Mouse (Mus musculus) c-Kit-positive CD71-positive TER-119-negative erythroid progenitor cells, embryonic 14.5 days (primary cell): Measurements from ENCODE around the gene Slc27a4.
"Not testable (repeated sequence)": the region's sequence is repeated elsewhere in the genome, so short reads cannot be mapped to it uniquely, and the experiment has no call there.

Experiments used
- DNase-seq: peaks from one replicate; pipeline ENCODE4 v3.0.0-alpha.2; 2013; ENCODE audit warnings: low read depth

Gene Slc27a4

GRCm38 (mm10) chr2:29802075-29802826, at the start of gene Slc27a4:
TSS of gene Slc27a4 (plus strand) at chr2:29802634.
- DNase-seq, result peak; percentile 85

- DNase-seq, result no peak
Measured at GRCm38 (mm10) chr2:29755693-29756092, 46.7 kb upstream of the Slc27a4 start.

GRCm38 (mm10) chr2:29764831-29765230, 37.6 kb upstream of the Slc27a4 start:
- DNase-seq, result peak; percentile 53

- DNase-seq, result no peak
Measured at GRCm38 (mm10) chr2:29767976-29768709, 34.3 kb upstream of the Slc27a4 start.

DNA sequence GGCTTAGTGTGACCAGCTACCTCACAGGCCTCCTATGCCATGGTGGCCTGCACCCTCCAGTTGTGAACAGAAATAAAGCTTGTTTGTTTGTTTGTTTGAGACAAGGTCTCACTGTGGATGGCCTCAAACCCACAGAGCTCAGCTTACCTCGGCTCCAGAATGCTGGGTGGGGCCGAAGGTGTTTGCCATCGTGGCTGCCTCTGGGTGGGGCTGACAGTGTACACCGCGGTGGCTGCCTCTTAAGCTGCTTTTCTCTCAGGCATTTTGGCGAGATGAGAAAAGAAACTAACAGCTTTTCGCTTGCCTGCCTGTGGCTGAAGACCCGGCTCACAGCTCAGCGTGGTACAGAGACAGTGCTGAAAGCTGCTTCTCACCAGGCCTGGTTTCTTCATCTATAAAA, 33.5 kb upstream of the Slc27a4 start:
- DNase-seq, result no peak

- no peak for DNase-seq
Measured at GRCm38 (mm10) chr2:29770162-29770561, 32.3 kb upstream of the Slc27a4 start.

DNA sequence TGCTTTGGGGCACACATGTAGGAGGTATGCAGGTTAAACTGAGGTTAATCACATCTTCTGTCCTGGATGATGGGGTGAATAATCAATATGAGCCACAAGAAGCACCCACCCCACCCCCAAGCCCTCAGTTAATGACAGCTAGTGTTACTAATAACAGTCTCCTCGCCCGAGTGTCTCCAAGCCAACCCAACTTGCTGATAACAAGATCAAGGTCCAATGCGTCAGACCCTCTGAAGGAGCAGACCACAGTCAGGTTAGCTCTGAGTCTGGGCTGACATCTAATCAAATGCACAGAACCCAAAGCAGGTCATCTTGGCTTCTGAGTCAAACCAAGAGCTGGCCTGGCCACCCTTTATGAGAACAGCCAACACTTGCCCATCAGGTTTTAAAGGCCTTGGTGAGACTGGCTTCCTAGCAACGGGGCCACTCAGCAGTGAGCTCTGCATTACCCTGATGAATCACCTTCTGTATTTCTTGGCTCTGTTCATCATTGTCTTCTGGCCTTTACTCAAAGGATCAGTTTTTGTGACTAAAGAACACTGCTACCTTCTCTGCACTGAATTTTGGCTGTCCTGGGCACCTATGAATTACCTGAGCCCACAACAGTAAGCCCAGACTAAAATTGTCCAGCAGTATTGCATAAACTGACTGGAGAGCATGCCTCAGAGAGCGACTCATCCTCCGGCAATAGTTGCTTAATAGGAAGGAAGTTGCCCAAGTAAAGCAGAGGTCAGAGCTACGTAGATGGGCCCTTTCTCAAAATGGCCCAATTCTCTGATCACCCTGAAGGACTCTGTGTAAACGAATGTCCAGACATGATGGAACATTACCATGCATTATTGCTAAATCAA, 30.6 kb upstream of the Slc27a4 start:
- DNase-seq, result no peak

DNA sequence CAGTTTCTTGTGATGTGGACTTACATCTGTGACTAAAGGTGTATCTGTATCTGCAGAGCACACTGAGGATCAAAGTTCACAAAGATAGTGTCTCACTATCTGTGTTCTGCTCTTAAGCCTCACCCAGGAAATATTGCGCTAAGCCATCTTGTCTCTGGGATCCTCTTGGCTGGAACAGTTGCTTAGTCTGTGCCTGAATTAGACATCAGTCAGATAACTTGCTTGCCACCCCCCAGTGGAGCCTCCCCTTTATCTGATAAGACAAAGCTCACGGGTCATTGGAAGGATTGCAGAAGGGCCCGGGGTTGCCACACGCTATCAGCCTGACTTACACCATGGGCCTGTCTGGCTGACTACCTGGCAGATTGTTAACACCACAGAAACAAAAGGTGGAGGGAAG, 29.1 kb upstream of the Slc27a4 start:
- no peak for DNase-seq

- DNase-seq, result not testable (repeated sequence)
Measured at GRCm38 (mm10) chr2:29781256-29781655, 21.2 kb upstream of the Slc27a4 start.

DNA sequence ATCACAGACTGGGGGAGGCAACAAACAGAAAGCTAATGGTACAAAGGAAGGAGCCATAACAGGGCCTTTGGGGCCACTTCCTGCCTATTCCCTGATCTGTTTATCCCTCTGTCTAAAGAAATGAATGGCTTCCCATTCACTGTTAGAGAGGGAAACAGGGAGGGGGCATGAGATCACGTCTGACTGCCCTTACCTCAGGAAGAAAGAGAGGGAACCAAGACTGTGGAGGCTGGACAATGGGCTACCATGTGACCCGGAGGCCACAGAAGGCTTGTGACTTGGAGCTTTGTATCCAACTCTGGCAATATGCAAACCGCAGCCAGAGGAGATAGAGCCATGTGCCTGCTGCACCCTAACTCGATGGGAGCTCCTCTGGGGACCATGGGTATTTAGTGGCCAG, 18.1 kb upstream of the Slc27a4 start:
- DNase-seq, result no peak

- peak; percentile 96 for DNase-seq
Measured at GRCm38 (mm10) chr2:29787104-29787917, 15.1 kb upstream of the Slc27a4 start, which contains the start of gene Coq4. TSS of gene Coq4 (plus strand) at chr2:29787493.

- peak; percentile 82 for DNase-seq
Measured at GRCm38 (mm10) chr2:29787937-29788681, 14.3 kb upstream of the Slc27a4 start, which contains the start of gene Trub2. TSS of gene Trub2 (minus strand) at chr2:29788502.

DNA sequence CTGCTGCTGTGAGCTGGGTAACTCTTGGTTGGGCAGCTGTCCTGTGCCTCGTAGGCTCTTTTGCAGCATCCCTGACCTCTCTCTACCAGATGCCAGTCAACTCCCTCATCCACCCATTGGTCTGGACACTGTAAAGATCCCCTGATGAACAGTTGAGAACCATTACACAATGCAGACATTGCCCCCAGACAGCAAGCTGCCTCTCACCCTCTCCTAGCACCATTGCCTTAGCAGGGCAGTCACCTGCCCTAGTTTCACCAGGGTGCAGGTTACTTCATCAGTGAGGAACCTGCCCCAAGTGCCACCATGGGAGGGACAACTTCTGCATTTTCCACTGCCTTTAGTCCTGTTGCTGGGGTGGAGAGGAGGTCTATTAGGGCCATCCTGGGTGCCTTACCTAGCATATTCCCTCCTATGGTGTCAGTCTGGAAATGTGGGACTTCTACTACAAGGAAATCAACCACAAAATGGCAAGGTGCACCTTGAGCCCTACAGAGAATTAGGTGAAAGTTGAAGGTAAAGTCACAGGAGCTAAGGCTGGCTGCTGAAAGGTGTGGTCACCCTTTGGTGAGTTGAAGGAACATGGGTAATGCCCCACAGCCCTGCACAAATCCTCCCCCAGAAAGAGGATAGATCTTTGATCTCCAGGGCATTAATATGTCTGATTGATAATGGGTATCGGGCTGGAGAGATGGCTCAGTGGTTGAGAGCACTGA, 9.5 kb upstream of the Slc27a4 start:
- no peak for DNase-seq

- no peak for DNase-seq
Measured at GRCm38 (mm10) chr2:29802827-29803201, 380 bp downstream of the Slc27a4 start.

DNA sequence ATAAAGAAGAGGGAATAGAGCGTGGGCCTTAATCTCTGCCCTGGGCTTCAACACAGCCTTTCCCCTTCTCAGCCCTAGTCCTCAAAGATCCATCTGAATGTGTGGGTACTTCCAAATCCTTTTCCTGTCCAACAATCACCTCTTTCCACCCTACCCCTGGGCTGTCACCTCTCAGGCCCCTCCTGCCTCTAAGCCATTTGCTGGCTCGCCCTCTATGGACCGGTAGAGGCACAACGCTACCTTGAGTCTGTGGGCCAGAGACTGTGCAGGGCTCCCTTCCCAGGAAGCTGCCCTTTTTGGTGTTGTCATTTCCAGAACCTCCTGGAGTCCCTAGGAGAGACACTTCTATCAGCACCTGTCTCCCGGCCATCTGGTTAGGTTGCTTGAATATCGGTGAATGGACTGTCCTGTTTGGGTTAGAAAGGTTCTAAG, 982 bp downstream of the Slc27a4 start:
- DNase-seq, result no peak

DNA sequence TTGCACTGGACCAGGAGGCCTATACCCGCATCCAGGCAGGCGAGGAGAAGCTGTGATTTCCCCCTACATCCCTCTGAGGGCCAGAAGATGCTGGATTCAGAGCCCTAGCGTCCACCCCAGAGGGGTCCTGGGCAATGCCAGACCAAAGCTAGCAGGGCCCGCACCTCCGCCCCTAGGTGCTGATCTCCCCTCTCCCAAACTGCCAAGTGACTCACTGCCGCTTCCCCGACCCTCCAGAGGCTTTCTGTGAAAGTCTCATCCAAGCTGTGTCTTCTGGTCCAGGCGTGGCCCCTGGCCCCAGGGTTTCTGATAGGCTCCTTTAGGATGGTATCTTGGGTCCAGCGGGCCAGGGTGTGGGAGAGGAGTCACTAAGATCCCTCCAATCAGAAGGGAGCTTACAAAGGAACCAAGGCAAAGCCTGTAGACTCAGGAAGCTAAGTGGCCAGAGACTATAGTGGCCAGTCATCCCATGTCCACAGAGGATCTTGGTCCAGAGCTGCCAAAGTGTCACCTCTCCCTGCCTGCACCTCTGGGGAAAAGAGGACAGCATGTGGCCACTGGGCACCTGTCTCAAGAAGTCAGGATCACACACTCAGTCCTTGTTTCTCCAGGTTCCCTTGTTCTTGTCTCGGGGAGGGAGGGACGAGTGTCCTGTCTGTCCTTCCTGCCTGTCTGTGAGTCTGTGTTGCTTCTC, 13.4 kb downstream of the Slc27a4 start:
- DNase-seq, result no peak

- DNase-seq, result peak; percentile 68
Measured at GRCm38 (mm10) chr2:29817426-29818232, 15.2 kb downstream of the Slc27a4 start.

GRCm38 (mm10) chr2:29819363-29819762, 16.9 kb downstream of the Slc27a4 start:
- DNase-seq, result no peak
